Mouse (Mus musculus) right cerebral cortex, postnatal 10 days (tissue): ENCODE data around the gene BC034090.

ENCODE experiments used
- DNase-seq, 2 experiments: peaks; one replicate each; pipeline ENCODE4 v3.0.0; 2021; ENCODE audit warnings: low spot score in 2 of 2

Gene BC034090

GRCm38 (mm10) chr1:155216844-155217243 lies 27.4 kb downstream of the BC034090 start:
- DNase-seq: no peak

- no peak for DNase-seq
Observed at GRCm38 (mm10) chr1:155216313-155216712, 27.9 kb downstream of the BC034090 start.

- DNase-seq: peak; percentile 68 to 85
Observed at GRCm38 (mm10) chr1:155215066-155215764, 29.0 kb downstream of the BC034090 start.

- DNase-seq: no peak
Observed at GRCm38 (mm10) chr1:155213912-155214311, 30.3 kb downstream of the BC034090 start.

- DNase-seq: peak in 1 of 2 experiments; percentile 66
Observed at GRCm38 (mm10) chr1:155212936-155213774, 31.1 kb downstream of the BC034090 start.

GRCm38 (mm10) chr1:155212493-155212892 lies 31.8 kb downstream of the BC034090 start:
- DNase-seq: peak; percentile 66 to 74

GRCm38 (mm10) chr1:155212081-155212480 lies 32.2 kb downstream of the BC034090 start:
- peak in 1 of 2 experiments; percentile 31 for DNase-seq

GRCm38 (mm10) chr1:155211017-155211416 lies 33.2 kb downstream of the BC034090 start:
- DNase-seq: no peak

GRCm38 (mm10) chr1:155210011-155210763 lies 34.1 kb downstream of the BC034090 start:
- peak in 1 of 2 experiments; percentile 55 for DNase-seq

- no peak for DNase-seq
Observed at GRCm38 (mm10) chr1:155207859-155208258, 36.4 kb downstream of the BC034090 start.

GRCm38 (mm10) chr1:155205822-155206660 lies 38.2 kb downstream of the BC034090 start:
- DNase-seq: peak; percentile 30 to 35

- DNase-seq: no peak
Observed at GRCm38 (mm10) chr1:155205311-155205710, 38.9 kb downstream of the BC034090 start.

GRCm38 (mm10) chr1:155204560-155205162 lies 39.6 kb downstream of the BC034090 start:
- DNase-seq: peak in 1 of 2 experiments; percentile 59

GRCm38 (mm10) chr1:155203954-155204353 lies 40.3 kb downstream of the BC034090 start:
- DNase-seq: no peak

GRCm38 (mm10) chr1:155203101-155203500 lies 41.1 kb downstream of the BC034090 start:
- DNase-seq: peak in 1 of 2 experiments; percentile 27

- peak in 1 of 2 experiments; percentile 23 for DNase-seq
Observed at GRCm38 (mm10) chr1:155202472-155202871, 41.8 kb downstream of the BC034090 start.

- DNase-seq: peak in 1 of 2 experiments; percentile 22
Observed at GRCm38 (mm10) chr1:155201914-155202313, 42.3 kb downstream of the BC034090 start.

- peak; percentile 46 to 48 for DNase-seq
Observed at GRCm38 (mm10) chr1:155201373-155201879, 42.8 kb downstream of the BC034090 start.

- no peak for DNase-seq
Observed at GRCm38 (mm10) chr1:155200967-155201366, 43.3 kb downstream of the BC034090 start.

- DNase-seq: no peak
Observed at GRCm38 (mm10) chr1:155199522-155199921, 44.7 kb downstream of the BC034090 start.
